Mouse (Mus musculus): ENCODE data around the gene Samd4. TPM values are rescaled to one million over a fixed set of nuclear protein-coding genes. Genes with fewer than 3 reads are reported as not detected.

The Samd4 gene
- polyA plus RNA-seq, 3 experiments from 2014 or later: not detected

- no peak for ATAC-seq
These were observed 76.6 kb downstream of the Samd4 start for GRCm38 (mm10) chr14:46959166-46959721.

- no peak for ATAC-seq
These were observed 77.2 kb downstream of the Samd4 start for GRCm38 (mm10) chr14:46959831-46960230.

GRCm38 (mm10) chr14:46962832-46963231 is 80.2 kb downstream of the Samd4 start:
- no peak for ATAC-seq

GRCm38 (mm10) chr14:46964074-46964872 is 81.6 kb downstream of the Samd4 start:
- no peak for ATAC-seq

GRCm38 (mm10) chr14:46966206-46966605 is 83.6 kb downstream of the Samd4 start:
- no peak for ATAC-seq

- ATAC-seq: no peak
These were observed 85.4 kb downstream of the Samd4 start for GRCm38 (mm10) chr14:46968046-46968445.

GRCm38 (mm10) chr14:46970673-46971072 is 88.0 kb downstream of the Samd4 start:
- ATAC-seq: no peak

GRCm38 (mm10) chr14:46971802-46972201 is 89.1 kb downstream of the Samd4 start:
- no peak for ATAC-seq

GRCm38 (mm10) chr14:46974874-46975273 is 92.2 kb downstream of the Samd4 start:
- no peak for ATAC-seq

GRCm38 (mm10) chr14:46975969-46976368 is 93.3 kb downstream of the Samd4 start:
- ATAC-seq: no peak

- ATAC-seq: no peak
These were observed 94.1 kb downstream of the Samd4 start for GRCm38 (mm10) chr14:46976712-46977111.

GRCm38 (mm10) chr14:46977660-46978059 is 95.0 kb downstream of the Samd4 start:
- no peak for ATAC-seq

GRCm38 (mm10) chr14:46979172-46979571 is 96.5 kb downstream of the Samd4 start:
- ATAC-seq: no peak

- ATAC-seq: no peak
These were observed 98.2 kb downstream of the Samd4 start for GRCm38 (mm10) chr14:46980736-46981438.

GRCm38 (mm10) chr14:46982106-46982505 is 99.5 kb downstream of the Samd4 start:
- no peak for ATAC-seq

GRCm38 (mm10) chr14:46984542-46985125 is 102.0 kb downstream of the Samd4 start:
- ATAC-seq: no peak

- no peak for ATAC-seq
These were observed 107.0 kb downstream of the Samd4 start for GRCm38 (mm10) chr14:46989694-46990093.

GRCm38 (mm10) chr14:46990450-46990849 is 107.8 kb downstream of the Samd4 start:
- ATAC-seq: no peak

- no peak for ATAC-seq
These were observed 112.0 kb downstream of the Samd4 start for GRCm38 (mm10) chr14:46994704-46995103.

- ATAC-seq: no peak
These were observed 116.8 kb downstream of the Samd4 start for GRCm38 (mm10) chr14:46999321-47000025.

- no peak for ATAC-seq
These were observed 117.6 kb downstream of the Samd4 start for GRCm38 (mm10) chr14:47000096-47000736.

All from inflammation-experienced regulatory T-cells, adult 6 months (primary cell).